Mouse (Mus musculus): ENCODE results near the gene Arl1.
"Not testable (repeated sequence)": the region's sequence is repeated elsewhere in the genome, so short reads cannot be mapped to it uniquely, and the experiment has no call there.

The Arl1 gene

DNA sequence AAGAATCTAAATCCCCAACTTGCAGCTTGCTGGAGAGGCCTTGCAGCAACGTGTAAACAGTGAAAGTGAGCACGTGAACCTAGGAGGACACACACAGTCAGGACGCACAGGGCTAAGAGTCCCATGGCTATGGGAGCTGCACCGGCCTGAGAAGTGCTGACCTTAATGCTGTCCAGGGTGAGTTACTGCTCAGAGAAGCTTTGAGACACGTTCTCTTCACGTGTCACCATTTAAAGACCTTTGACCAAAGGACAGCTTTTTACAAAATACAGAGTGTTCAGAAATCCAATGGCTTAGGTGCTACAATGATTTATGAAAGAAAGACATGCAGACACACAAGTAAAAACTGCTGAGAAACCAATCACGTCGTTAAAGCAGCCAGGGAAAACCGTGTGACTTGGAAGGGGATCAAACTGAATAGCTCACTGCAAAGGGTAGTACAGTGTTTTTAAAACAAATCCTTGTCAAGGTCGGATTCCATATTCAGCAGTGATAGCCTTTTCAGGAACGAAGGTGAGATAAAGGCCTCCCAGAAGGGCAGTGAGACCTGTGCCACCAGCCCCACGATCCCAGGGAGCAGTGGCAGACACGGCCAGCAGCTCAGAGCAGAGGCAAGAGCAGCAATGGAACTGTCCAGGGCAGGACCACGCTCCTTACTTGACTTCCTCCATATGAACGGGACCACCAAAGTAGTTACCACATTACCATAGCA, 34.9 kb downstream of the Arl1 start:
- DNase-seq = no peak

DNA sequence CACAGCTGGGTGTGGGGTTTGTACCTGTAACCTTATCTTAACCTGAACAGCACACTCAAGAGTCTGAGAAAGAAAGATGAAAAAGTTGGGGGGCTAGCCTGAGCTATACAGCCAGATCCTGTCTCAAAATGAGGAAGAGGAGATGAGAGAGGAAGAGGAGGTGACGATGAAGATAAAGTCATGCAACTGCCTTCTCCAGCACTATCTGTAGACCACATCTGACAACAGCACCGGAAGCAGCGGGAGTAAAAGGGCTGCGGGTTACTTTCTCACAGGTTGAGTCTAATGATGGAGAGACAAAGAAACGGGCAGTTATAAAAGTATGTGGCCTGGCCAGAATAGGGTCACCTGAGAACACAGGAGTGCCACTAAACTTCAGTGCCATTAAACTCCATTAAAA, 38.3 kb downstream of the Arl1 start:
- no peak for DNase-seq

DNA sequence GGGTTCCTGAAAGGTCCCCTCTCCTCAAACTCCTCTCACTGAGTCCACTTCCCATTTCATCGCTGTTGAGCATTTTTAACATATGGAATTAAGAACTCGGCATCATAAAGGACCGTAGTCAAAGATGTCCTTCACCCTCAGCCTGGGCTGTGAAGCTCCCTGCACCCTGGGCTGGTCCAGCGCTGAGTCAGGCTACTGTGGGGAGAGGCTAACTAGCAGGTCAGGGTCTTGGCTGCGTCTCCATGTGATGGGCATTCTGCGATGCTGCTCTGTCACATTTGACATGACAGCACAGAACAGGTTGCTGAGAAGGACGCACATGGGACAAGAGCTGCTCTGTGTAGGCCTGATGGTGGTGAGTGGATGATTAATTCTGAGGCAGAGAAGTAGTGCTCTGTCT, 39.0 kb downstream of the Arl1 start:
- no peak for DNase-seq

DNA sequence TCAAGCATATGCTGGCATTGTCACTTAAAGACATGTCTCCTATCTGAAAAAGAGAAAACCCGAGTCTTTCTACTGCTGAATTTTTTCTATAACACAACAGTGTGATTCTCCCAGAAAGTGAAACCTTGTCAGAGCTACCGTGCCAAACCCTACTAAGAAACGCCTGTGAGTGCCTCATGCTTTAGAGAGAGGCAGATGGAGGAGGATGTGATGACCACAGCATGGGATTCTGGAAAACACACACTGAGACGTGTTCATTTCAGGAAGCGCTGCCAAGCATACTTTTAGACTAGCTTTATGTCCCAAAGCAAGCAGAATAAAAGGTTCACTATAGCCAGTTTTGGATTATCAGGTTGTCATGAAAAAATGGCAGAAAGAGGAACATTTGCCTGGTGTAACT, 42.3 kb downstream of the Arl1 start:
- not testable (repeated sequence) for DNase-seq

DNA sequence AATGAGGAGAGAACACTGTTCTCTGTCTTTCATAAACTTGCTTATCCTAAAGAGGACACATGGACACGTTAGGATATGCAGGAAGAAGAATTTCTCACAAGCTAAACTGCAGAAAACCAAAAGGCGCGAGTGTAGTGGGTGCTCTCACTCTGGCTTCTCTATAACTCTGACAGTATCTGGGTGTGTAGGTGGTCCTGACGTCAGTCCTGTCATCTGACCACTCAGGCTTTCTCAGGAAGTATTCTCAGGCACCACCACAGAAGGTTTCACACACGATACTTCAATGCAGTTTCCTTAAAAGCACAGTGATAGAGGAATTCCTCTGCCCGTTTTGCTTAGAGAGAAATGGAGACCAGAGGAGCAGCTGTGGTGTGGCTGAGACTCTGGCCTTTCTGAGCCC, 45.5 kb downstream of the Arl1 start:
- DNase-seq = no peak

DNA sequence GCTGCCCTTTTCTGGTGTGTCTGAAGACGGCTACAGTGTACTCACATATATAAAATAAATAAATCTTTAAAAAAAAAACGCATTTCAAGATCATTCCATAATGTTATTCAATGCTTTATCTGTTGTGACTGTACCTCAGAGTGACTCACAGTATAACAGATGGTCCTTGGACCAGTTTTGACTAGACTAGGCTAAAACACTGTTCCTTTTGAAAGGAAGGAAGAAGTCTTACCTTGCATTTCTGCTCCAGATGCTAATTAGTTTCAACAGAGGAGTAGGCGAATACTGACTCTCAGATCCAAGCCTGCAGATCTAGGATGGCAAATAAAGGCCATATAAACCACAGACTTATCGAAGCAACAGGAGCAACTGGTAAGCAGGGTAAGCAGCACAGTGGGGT, 50.1 kb downstream of the Arl1 start:
- DNase-seq = no peak

DNA sequence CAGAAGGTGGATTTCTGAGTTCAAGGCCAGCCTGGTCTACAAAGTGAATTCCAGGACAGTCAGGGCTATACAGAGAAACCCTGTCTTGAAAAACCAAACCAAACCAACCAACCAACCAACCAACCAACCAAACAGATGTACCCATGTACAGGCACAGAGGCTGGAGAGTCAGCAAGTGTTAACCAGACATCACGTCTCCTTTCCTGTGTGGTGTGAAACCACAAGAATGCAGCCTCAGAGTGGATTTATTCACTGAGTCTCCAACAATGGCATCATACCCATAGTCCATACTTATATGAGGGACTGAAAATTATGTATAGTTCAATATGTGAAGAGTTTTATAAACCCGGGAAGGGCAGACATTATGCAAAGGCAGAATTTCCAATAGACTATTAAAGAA, 52.5 kb downstream of the Arl1 start:
- DNase-seq = not testable (repeated sequence)

DNA sequence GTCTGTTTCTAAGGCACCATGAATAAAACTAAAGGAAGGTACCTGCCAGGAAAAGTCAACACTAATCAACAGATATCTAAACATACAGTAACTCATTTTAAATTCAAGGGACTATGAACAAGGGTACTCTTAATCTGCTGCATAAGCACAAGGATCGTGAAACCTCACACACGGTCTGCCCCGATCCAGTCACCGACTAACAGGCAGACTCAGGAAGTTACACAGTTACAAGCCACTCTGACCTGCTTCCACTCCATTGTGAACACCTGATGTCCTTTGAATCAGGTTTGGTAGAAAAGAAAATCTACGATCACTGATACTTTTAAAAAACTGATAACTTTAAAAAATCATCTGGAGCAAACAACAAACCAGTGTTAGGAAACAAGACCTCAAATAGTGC, 53.3 kb downstream of the Arl1 start:
- no peak for DNase-seq

DNA sequence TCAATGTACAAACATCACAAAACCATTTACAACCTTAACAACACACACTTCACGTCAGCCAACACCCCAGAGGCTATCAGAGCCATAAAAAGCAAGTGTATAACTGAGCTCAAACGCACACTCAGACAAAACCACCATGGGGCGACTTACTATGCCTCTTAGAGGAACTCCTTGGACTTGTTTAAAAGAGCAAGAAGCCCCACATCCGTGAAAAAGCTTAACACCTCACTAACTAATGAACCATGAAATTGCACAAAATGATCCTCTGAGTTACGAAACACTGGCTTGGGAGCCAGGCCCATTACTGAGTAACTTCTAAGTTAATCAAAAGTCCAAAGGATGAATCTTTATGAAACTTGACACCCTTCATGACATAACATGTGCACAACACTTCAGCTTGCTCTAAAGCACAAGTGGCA, 53.9 kb downstream of the Arl1 start:
- no peak for DNase-seq

DNA sequence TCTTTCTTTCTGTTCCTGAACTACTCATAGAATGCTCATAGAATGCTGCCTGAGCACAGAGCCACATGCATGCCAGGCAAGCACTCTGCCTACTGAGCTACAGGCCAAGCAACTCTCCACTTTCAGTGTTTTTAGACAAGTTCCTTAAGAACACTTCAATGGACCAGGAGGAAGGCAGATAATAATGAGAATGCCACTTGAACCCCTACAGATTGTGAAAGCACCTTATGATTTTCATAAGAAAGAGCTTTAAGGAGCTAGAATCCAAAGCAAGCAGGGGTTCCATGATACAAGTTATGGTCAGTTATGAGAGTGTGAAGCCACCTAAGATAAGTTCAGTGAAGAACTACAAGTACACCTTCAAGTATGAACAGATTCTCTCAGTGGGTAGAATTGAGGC, 63.0 kb downstream of the Arl1 start:
- DNase-seq = no peak
